Mouse (Mus musculus): ENCODE measurements around the gene Rab39. TPM values are rescaled to one million over a fixed set of nuclear protein-coding genes. Genes with fewer than 3 reads are reported as not detected.

Gene Rab39
- 1.1 and 1.7 TPM in 2 replicates for polyA plus RNA-seq (2012; rRNA removed)

GRCm38 (mm10) chr9:53705992-53706696 lies at the start of gene Rab39:
Rab39 (minus strand) TSS chr9:53706232.

DNA sequence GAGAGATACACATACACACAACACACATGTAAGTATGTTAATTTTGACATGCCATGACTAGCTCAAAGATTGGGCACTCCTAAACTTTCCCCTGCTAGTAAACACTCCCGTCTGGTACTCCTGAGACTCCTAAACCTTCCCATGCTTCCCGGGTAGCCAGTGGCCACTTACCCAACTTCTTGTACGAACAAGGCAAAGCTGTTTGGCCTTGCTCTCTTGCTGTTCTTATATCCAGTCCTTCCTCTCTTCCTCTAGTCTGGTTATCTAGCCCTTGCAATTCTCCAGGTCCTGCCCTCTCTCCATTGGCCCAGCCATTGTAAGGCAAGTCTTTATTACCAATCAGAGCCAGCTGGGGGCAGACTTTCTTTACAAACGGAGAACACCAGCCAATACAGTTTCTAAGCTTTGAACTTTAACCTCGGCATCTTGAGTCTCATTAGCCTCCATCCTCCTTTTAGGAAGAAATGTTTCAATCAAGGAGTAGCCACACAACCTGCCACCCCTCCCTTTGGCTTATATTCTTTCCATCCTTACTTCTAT lies 36.3 kb downstream of the Rab39 start, which contains the start of gene Cul5:
TSS of gene Cul5 (minus strand) at position 335 of the 540 bp plus-strand sequence.

Other genes starting within 250 kb of the Rab39 start
- gene Atm, start 169.5 kb downstream of the Rab39 start, polyA plus RNA-seq (2012; rRNA removed): 11.4 and 11.8 TPM in 2 replicates
- gene Npat, start 169.2 kb downstream of the Rab39 start, polyA plus RNA-seq (2012; rRNA removed): 11.1 and 11.6 TPM in 2 replicates
- 96.6 and 96.9 TPM in 2 replicates for gene Acat1, start 95.8 kb downstream of the Rab39 start, polyA plus RNA-seq (2012; rRNA removed)
- gene Cul5, start 36.2 kb downstream of the Rab39 start, polyA plus RNA-seq (2012; rRNA removed): 18.3 and 19.4 TPM in 2 replicates
- 8.3 and 9.0 TPM in 2 replicates for gene Slc35f2, start 65.3 kb upstream of the Rab39 start, polyA plus RNA-seq (2012; rRNA removed)
- 0.45 and 6.1 TPM in 2 replicates for gene Sln, start 143.9 kb upstream of the Rab39 start, polyA plus RNA-seq (2012; rRNA removed)